Mouse (Mus musculus) small intestine, adult 2 months (tissue): ENCODE data around the gene Tasp1. TPM values are rescaled to one million over a fixed set of nuclear protein-coding genes. Genes with fewer than 3 reads are reported as not detected.

Experiments
- H3K27ac ChIP-seq: fragments of 200-500 bp; 2 replicates; pipeline ENCODE4 v1.5.1; 2012; ENCODE audit warnings: low read depth, low read length, control low read depth, inconsistent platforms; ENCODE audit not compliant: insufficient read depth
- H3K27me3 ChIP-seq: fragments of 200-500 bp; 2 replicates; pipeline ENCODE4 v1.6.1; 2012; ENCODE audit warnings: mild to moderate bottlenecking, moderate library complexity, low read length, inconsistent platforms; ENCODE audit not compliant: control insufficient read depth, insufficient read depth
- H3K36me3 ChIP-seq: fragments of 200-500 bp; 2 replicates; pipeline ENCODE4 v1.6.1; 2012; ENCODE audit warnings: mild to moderate bottlenecking, low read length, control low read depth, inconsistent platforms; ENCODE audit not compliant: control insufficient read depth, insufficient read depth
- H3K4me1 ChIP-seq: fragments of 200-500 bp; 2 replicates; pipeline ENCODE4 v1.6.1; 2012; ENCODE audit warnings: low read length, inconsistent platforms, mixed read lengths; ENCODE audit not compliant: control insufficient read depth, insufficient read depth, insufficient read length
- H3K4me3 ChIP-seq: fragments of 200-500 bp; 2 replicates; pipeline ENCODE4 v1.5.1; 2012; ENCODE audit warnings: low read depth, mild to moderate bottlenecking, control low read depth, inconsistent platforms, low read length, moderate library complexity
- CTCF ChIP-seq: fragments of 200-500 bp; IDR thresholded peaks from 2 replicates; pipeline ENCODE4 v1.5.1; 2012; ENCODE audit warnings: low read depth, mild to moderate bottlenecking, control low read depth, inconsistent platforms, low read length, moderate library complexity, mixed read lengths; ENCODE audit not compliant: insufficient replicate concordance, insufficient read length; ENCODE audit errors: extremely low read depth
- POLR2A ChIP-seq: fragments of 200-500 bp; IDR thresholded peaks from 2 replicates; pipeline ENCODE4 v1.6.1; 2012; ENCODE audit warnings: low read depth, mild to moderate bottlenecking, control low read depth, inconsistent platforms, low read length, moderate library complexity
- WGBS: fragments of 180-500 bp; shearing (Covaris S2); methylation state at CpG from one replicate; pipeline ENCODE4 v1.1.7; 2018; 5-methylcytosine and 5-hydroxymethylcytosine counted together
- polyA plus RNA-seq: library from polyadenylated mRNA; depleted of rRNA; stranded (reverse); fragments of >200 nt; gene quantifications from 2 replicates; pipeline ENCODE4 v1.2.3, GENCODE M21; 2012; rRNA removed

Gene Tasp1
- polyA plus RNA-seq, 1 experiment, result 0.72 TPM

GRCm38 (mm10) chr2:139807887-139808286 is 258.7 kb downstream of the Tasp1 start:
- H3K4me1 ChIP-seq, result no peaks in the 10 kb centered on the region
- WGBS, result 92% methylated on average over 6 of the region's 6 CpGs
- no peak for TF ChIP-seq POLR2A
- TF ChIP-seq CTCF, result no peak
- H3K4me3 ChIP-seq, result no peak overlapping the region
- no peaks in the 10 kb centered on the region for H3K27me3 ChIP-seq
- no peak overlapping the region for H3K27ac ChIP-seq
- no peaks in the 10 kb centered on the region for H3K36me3 ChIP-seq

GRCm38 (mm10) chr2:139804041-139804440 is 262.6 kb downstream of the Tasp1 start:
- Histone ChIP-seq H3K4me1 (no peaks in the 10 kb centered on the region), H3K4me3 (no peak overlapping the region), H3K27ac (no peak overlapping the region), H3K36me3 (no peaks in the 10 kb centered on the region), H3K27me3 (no peaks in the 10 kb centered on the region)
- WGBS, result 72% methylated on average over 7 of the region's 7 CpGs
- TF ChIP-seq CTCF (no peak), POLR2A (no peak)

- Histone ChIP-seq H3K36me3 (no peaks in the 10 kb centered on the region), H3K4me1 (no peaks in the 10 kb centered on the region), H3K4me3 (no peak overlapping the region), H3K27me3 (no peaks in the 10 kb centered on the region), H3K27ac (no peak overlapping the region)
- 71% methylated on average over 9 of the region's 9 CpGs for WGBS
- TF ChIP-seq POLR2A, result no peak
- TF ChIP-seq CTCF, result no peak
Observed at GRCm38 (mm10) chr2:139792345-139793120, 274.1 kb downstream of the Tasp1 start.

GRCm38 (mm10) chr2:139788658-139789057 is 277.9 kb downstream of the Tasp1 start:
- 33% methylated on average over 4 of the region's 4 CpGs for WGBS
- Histone ChIP-seq H3K4me3 (no peak overlapping the region), H3K4me1 (no peaks in the 10 kb centered on the region), H3K27me3 (no peaks in the 10 kb centered on the region), H3K36me3 (no peaks in the 10 kb centered on the region), H3K27ac (no peak overlapping the region)
- no peak for TF ChIP-seq POLR2A
- no peak for TF ChIP-seq CTCF

- Histone ChIP-seq H3K27me3 (no peaks in the 10 kb centered on the region), H3K4me3 (no peak overlapping the region), H3K4me1 (no peaks in the 10 kb centered on the region), H3K36me3 (no peaks in the 10 kb centered on the region), H3K27ac (no peak overlapping the region)
- 45% methylated on average over 2 of the region's 2 CpGs for WGBS
- no peak for TF ChIP-seq CTCF
- no peak for TF ChIP-seq POLR2A
Observed at GRCm38 (mm10) chr2:139784946-139785345, 281.7 kb downstream of the Tasp1 start.

GRCm38 (mm10) chr2:139784465-139784864 is 282.1 kb downstream of the Tasp1 start:
- Histone ChIP-seq H3K4me1 (no peaks in the 10 kb centered on the region), H3K36me3 (no peaks in the 10 kb centered on the region), H3K4me3 (no peak overlapping the region), H3K27me3 (no peaks in the 10 kb centered on the region), H3K27ac (no peak overlapping the region)
- no peak for TF ChIP-seq CTCF
- no peak for TF ChIP-seq POLR2A
- WGBS, result 54% methylated on average over 1 of the region's 1 CpGs

Other genes starting within 250 kb of the Tasp1 start
- not detected in 2 replicates for gene Gm17374, start 85.2 kb upstream of the Tasp1 start, polyA plus RNA-seq
- 0.09 and 0.27 TPM in 2 replicates for gene Esf1, start 103.8 kb upstream of the Tasp1 start, polyA plus RNA-seq
- gene Ndufaf5, start 103.8 kb upstream of the Tasp1 start, polyA plus RNA-seq, result 1.4 and 1.5 TPM in 2 replicates